Mouse (Mus musculus): ENCODE data around the gene Cp. TPM values are rescaled to one million over a fixed set of nuclear protein-coding genes. Genes with fewer than 3 reads are reported as not detected.

The Cp gene
- polyA plus RNA-seq, 1 experiment from 2014 or later, result 10.3 TPM

GRCm38 (mm10) chr3:19966072-19966471 lies 9.2 kb downstream of the Cp start:
- no peaks in the 10 kb centered on the region for H3K36me3 ChIP-seq
- 49% methylated on average over 4 of the region's 4 CpGs for WGBS
- no peaks in the 10 kb centered on the region for H3K4me1 ChIP-seq
- H3K4me3 ChIP-seq (replicated peaks), result no peak overlapping the region
- no peak overlapping the region for H3K27ac ChIP-seq (replicated peaks)
- no peaks in the 10 kb centered on the region for H3K27me3 ChIP-seq (replicated peaks)
- no peak overlapping the region for H3K9ac ChIP-seq (replicated peaks)
- no peak overlapping the region for H3K4me2 ChIP-seq
- ATAC-seq (ENCODE audit: low FRiP score), result no peak
- no peaks in the 10 kb centered on the region for H3K9me3 ChIP-seq (replicated peaks)

GRCm38 (mm10) chr3:19978474-19978873 lies 21.6 kb downstream of the Cp start:
- H3K4me3 ChIP-seq (replicated peaks), result no peak overlapping the region
- 66% methylated on average over 4 of the region's 4 CpGs for WGBS
- ATAC-seq (ENCODE audit: low FRiP score), result no peak

GRCm38 (mm10) chr3:19981156-19981555 lies 24.3 kb downstream of the Cp start:
- 90% methylated on average over 2 of the region's 2 CpGs for WGBS

More at GRCm38 (mm10) chr3:19978474-19978873, 21.6 kb downstream of the Cp start:
- Histone ChIP-seq H3K27me3 (replicated peaks) (no peaks in the 10 kb centered on the region), H3K36me3 (no peaks in the 10 kb centered on the region), H3K27ac (replicated peaks) (no peak overlapping the region), H3K4me1 (no peaks in the 10 kb centered on the region), H3K9me3 (replicated peaks) (no peaks in the 10 kb centered on the region), H3K4me2 (no peak overlapping the region), H3K9ac (replicated peaks) (no peak overlapping the region)

GRCm38 (mm10) chr3:19982846-19983245 lies 26.0 kb downstream of the Cp start:
- no peak overlapping the region for H3K4me2 ChIP-seq
- H3K9ac ChIP-seq (replicated peaks), result no peak overlapping the region
- no peaks in the 10 kb centered on the region for H3K36me3 ChIP-seq
- H3K27me3 ChIP-seq (replicated peaks), result no peaks in the 10 kb centered on the region
- H3K9me3 ChIP-seq (replicated peaks), result no peaks in the 10 kb centered on the region
- no peak overlapping the region for H3K4me3 ChIP-seq (replicated peaks)
- no peak for ATAC-seq (ENCODE audit: low FRiP score)
- no peak overlapping the region for H3K27ac ChIP-seq (replicated peaks)
- no peaks in the 10 kb centered on the region for H3K4me1 ChIP-seq

More at GRCm38 (mm10) chr3:19981156-19981555, 24.3 kb downstream of the Cp start:
- Histone ChIP-seq H3K4me3 (replicated peaks) (no peak overlapping the region), H3K36me3 (no peaks in the 10 kb centered on the region), H3K9me3 (replicated peaks) (no peaks in the 10 kb centered on the region), H3K4me2 (no peak overlapping the region), H3K27ac (replicated peaks) (no peak overlapping the region), H3K27me3 (replicated peaks) (no peaks in the 10 kb centered on the region), H3K4me1 (no peaks in the 10 kb centered on the region), H3K9ac (replicated peaks) (no peak overlapping the region)
- no peak for ATAC-seq (ENCODE audit: low FRiP score)

GRCm38 (mm10) chr3:19986123-19986522 lies 29.3 kb downstream of the Cp start:
- 38% methylated on average over 3 of the region's 3 CpGs for WGBS
- Histone ChIP-seq H3K27ac (replicated peaks) (no peak overlapping the region), H3K9me3 (replicated peaks) (no peaks in the 10 kb centered on the region), H3K27me3 (replicated peaks) (no peaks in the 10 kb centered on the region), H3K36me3 (no peaks in the 10 kb centered on the region), H3K4me2 (no peak overlapping the region), H3K4me1 (no peaks in the 10 kb centered on the region), H3K4me3 (replicated peaks) (no peak overlapping the region), H3K9ac (replicated peaks) (no peak overlapping the region)
- ATAC-seq (ENCODE audit: low FRiP score), result no peak

- no peak overlapping the region for H3K27ac ChIP-seq (replicated peaks)
- no peaks in the 10 kb centered on the region for H3K27me3 ChIP-seq (replicated peaks)
- H3K4me3 ChIP-seq (replicated peaks), result no peak overlapping the region
- H3K4me1 ChIP-seq, result no peaks in the 10 kb centered on the region
- no peak overlapping the region for H3K4me2 ChIP-seq
- 87% methylated on average over 3 of the region's 3 CpGs for WGBS
- H3K36me3 ChIP-seq, result no peaks in the 10 kb centered on the region
- no peak overlapping the region for H3K9ac ChIP-seq (replicated peaks)
- no peak for ATAC-seq (ENCODE audit: low FRiP score)
- H3K9me3 ChIP-seq (replicated peaks), result no peaks in the 10 kb centered on the region
Measured at GRCm38 (mm10) chr3:19990031-19990430, 33.2 kb downstream of the Cp start.

- Histone ChIP-seq H3K4me3 (replicated peaks) (no peak overlapping the region), H3K27ac (replicated peaks) (no peak overlapping the region)
- WGBS, result 86% methylated on average over 4 of the region's 4 CpGs
Measured at GRCm38 (mm10) chr3:19992388-19992787, 35.5 kb downstream of the Cp start.

GRCm38 (mm10) chr3:19999551-19999950 lies 42.7 kb downstream of the Cp start:
- Histone ChIP-seq H3K9ac (replicated peaks) (no peak overlapping the region), H3K4me3 (replicated peaks) (no peak overlapping the region), H3K27ac (replicated peaks) (no peak overlapping the region), H3K4me2 (no peak overlapping the region), H3K4me1 (no peaks in the 10 kb centered on the region), H3K36me3 (peaks cover 31% of the 10 kb centered on the region), H3K27me3 (replicated peaks) (no peaks in the 10 kb centered on the region), H3K9me3 (replicated peaks) (no peaks in the 10 kb centered on the region)
- WGBS, result 89% methylated on average over 2 of the region's 2 CpGs
- ATAC-seq (ENCODE audit: low FRiP score), result no peak

More at GRCm38 (mm10) chr3:19992388-19992787, 35.5 kb downstream of the Cp start:
- Histone ChIP-seq H3K9ac (replicated peaks) (no peak overlapping the region), H3K36me3 (peaks cover 7% of the 10 kb centered on the region; the same call in 1 of the 2 replicates), H3K4me2 (no peak overlapping the region), H3K27me3 (replicated peaks) (no peaks in the 10 kb centered on the region), H3K9me3 (replicated peaks) (no peaks in the 10 kb centered on the region), H3K4me1 (no peaks in the 10 kb centered on the region)
- ATAC-seq (ENCODE audit: low FRiP score), result no peak

- Histone ChIP-seq H3K9me3 (replicated peaks) (no peaks in the 10 kb centered on the region), H3K4me1 (no peaks in the 10 kb centered on the region), H3K4me2 (no peak overlapping the region), H3K27ac (replicated peaks) (no peak overlapping the region), H3K4me3 (replicated peaks) (no peak overlapping the region), H3K36me3 (peaks cover 31% of the 10 kb centered on the region), H3K9ac (replicated peaks) (no peak overlapping the region), H3K27me3 (replicated peaks) (no peaks in the 10 kb centered on the region)
- no peak for ATAC-seq (ENCODE audit: low FRiP score)
- 78% methylated on average over 4 of the region's 4 CpGs for WGBS
Measured at GRCm38 (mm10) chr3:20000806-20001205, 44.0 kb downstream of the Cp start.

- no peak for ATAC-seq (ENCODE audit: low FRiP score)
- no peak overlapping the region for H3K9ac ChIP-seq (replicated peaks)
- H3K27ac ChIP-seq (replicated peaks), result no peak overlapping the region
- WGBS, result 84% methylated on average over 5 of the region's 5 CpGs
- no peaks in the 10 kb centered on the region for H3K27me3 ChIP-seq (replicated peaks)
- no peaks in the 10 kb centered on the region for H3K9me3 ChIP-seq (replicated peaks)
- no peaks in the 10 kb centered on the region for H3K4me1 ChIP-seq
- H3K4me2 ChIP-seq, result no peak overlapping the region
- H3K4me3 ChIP-seq (replicated peaks), result no peak overlapping the region
- peaks cover 23% of the 10 kb centered on the region for H3K36me3 ChIP-seq
Measured at GRCm38 (mm10) chr3:20002786-20003185, 45.9 kb downstream of the Cp start.

GRCm38 (mm10) chr3:20004422-20004821 lies 47.6 kb downstream of the Cp start:
- Histone ChIP-seq H3K9me3 (replicated peaks) (no peaks in the 10 kb centered on the region), H3K36me3 (peaks cover 29% of the 10 kb centered on the region), H3K27me3 (replicated peaks) (no peaks in the 10 kb centered on the region), H3K9ac (replicated peaks) (no peak overlapping the region), H3K27ac (replicated peaks) (no peak overlapping the region), H3K4me2 (no peak overlapping the region), H3K4me1 (no peaks in the 10 kb centered on the region), H3K4me3 (replicated peaks) (no peak overlapping the region)
- ATAC-seq (ENCODE audit: low FRiP score), result no peak
- WGBS, result 89% methylated on average over 8 of the region's 8 CpGs

- Histone ChIP-seq H3K4me1 (no peaks in the 10 kb centered on the region), H3K4me3 (replicated peaks) (no peak overlapping the region), H3K9ac (replicated peaks) (no peak overlapping the region), H3K27ac (replicated peaks) (no peak overlapping the region), H3K36me3 (peaks cover 32% of the 10 kb centered on the region), H3K9me3 (replicated peaks) (no peaks in the 10 kb centered on the region), H3K27me3 (replicated peaks) (no peaks in the 10 kb centered on the region), H3K4me2 (no peak overlapping the region)
- ATAC-seq (ENCODE audit: low FRiP score), result no peak
- WGBS, result 83% methylated on average over 1 of the region's 1 CpGs
Measured at GRCm38 (mm10) chr3:20005611-20006010, 48.8 kb downstream of the Cp start.

- no peaks in the 10 kb centered on the region for H3K9me3 ChIP-seq (replicated peaks)
- no peak overlapping the region for H3K27ac ChIP-seq (replicated peaks)
- H3K36me3 ChIP-seq, result peaks cover 26% of the 10 kb centered on the region
- H3K4me1 ChIP-seq, result no peaks in the 10 kb centered on the region
- H3K4me2 ChIP-seq, result no peak overlapping the region
- no peak overlapping the region for H3K9ac ChIP-seq (replicated peaks)
- no peak for ATAC-seq (ENCODE audit: low FRiP score)
- WGBS, result 89% methylated on average over 4 of the region's 4 CpGs
- no peaks in the 10 kb centered on the region for H3K27me3 ChIP-seq (replicated peaks)
- no peak overlapping the region for H3K4me3 ChIP-seq (replicated peaks)
Measured at GRCm38 (mm10) chr3:20007275-20007674, 50.4 kb downstream of the Cp start.
